Mouse (Mus musculus) liver, postnatal 0 days (tissue): ENCODE data around the gene Macf1. TPM values are rescaled to one million over a fixed set of nuclear protein-coding genes. Genes with fewer than 3 reads are reported as not detected.

Experiments used
- ATAC-seq: fragments of 200-750 bp; cut with Nextera tagmentation; 2 replicates; pipeline ENCODE4 v1.8.0; 2017; ENCODE audit warnings: mild to moderate bottlenecking, moderate library complexity
- DNase-seq: peaks from one replicate; pipeline ENCODE4 v3.0.0-alpha.2; 2016
- H3K27ac ChIP-seq: fragments of 300-500 bp; sonication (generic); 2 replicates; pipeline ENCODE4 v1.5.1; 2014; ENCODE audit warnings: antibody characterized with exemption, moderate library complexity, mild to moderate bottlenecking, low read depth
- H3K27me3 ChIP-seq: fragments of 300-500 bp; sonication (generic); 2 replicates; pipeline ENCODE4 v1.6.1; 2014; ENCODE audit warnings: low read length, control low read depth, mixed read lengths; ENCODE audit not compliant: insufficient read depth
- H3K36me3 ChIP-seq: fragments of 300-500 bp; sonication (generic); replicated peaks from 2 replicates; pipeline ENCODE4 v1.6.1; 2014; ENCODE audit warnings: mild to moderate bottlenecking, control low read depth, low read length, moderate library complexity, mixed read lengths; ENCODE audit not compliant: insufficient read depth
- H3K4me1 ChIP-seq: fragments of 300-500 bp; sonication (generic); 2 replicates; pipeline ENCODE4 v1.6.1; 2014; ENCODE audit warnings: antibody characterized with exemption, mild to moderate bottlenecking, control low read depth; ENCODE audit not compliant: insufficient read depth
- H3K4me2 ChIP-seq: fragments of 300-500 bp; sonication (generic); 2 replicates; pipeline ENCODE4 v1.6.1; 2014; ENCODE audit warnings: low read depth, mild to moderate bottlenecking, low read length, moderate library complexity, mixed read lengths
- H3K4me3 ChIP-seq: fragments of 300-500 bp; sonication (generic); 2 replicates; pipeline ENCODE4 v1.5.1; 2014; ENCODE audit warnings: low read depth, low read length
- H3K9ac ChIP-seq: fragments of 300-500 bp; sonication (generic); replicated peaks from 2 replicates; pipeline ENCODE4 v1.6.1; 2014; ENCODE audit warnings: mild to moderate bottlenecking, moderate library complexity
- H3K9me3 ChIP-seq: fragments of 300-500 bp; sonication (generic); 2 replicates; pipeline ENCODE4 v1.6.1; 2016; ENCODE audit warnings: mild to moderate bottlenecking, control low read depth, low read length, mixed read lengths
- CTCF ChIP-seq: sonication (generic); IDR thresholded peaks from 2 replicates; pipeline ENCODE4 v1.5.1; 2016; ENCODE audit warnings: antibody characterized with exemption, low read depth
- EP300 ChIP-seq: IDR thresholded peaks from 2 replicates; pipeline ENCODE4 v1.6.1; 2016; ENCODE audit warnings: antibody characterized with exemption, low read depth, mild to moderate bottlenecking
- WGBS: fragments of 180-500 bp; shearing (Covaris S2); extraction: QIAGEN DNeasy Blood & Tissue Kit; methylation state at CpG from one replicate; pipeline ENCODE4 v1.1.7; 2014; ENCODE audit not compliant: insufficient replicate concordance; 5-methylcytosine and 5-hydroxymethylcytosine counted together
- polyA plus RNA-seq: library from polyadenylated mRNA; unstranded; fragments of >200 nt; fragmentation: Nextera tagmentation; extraction: Ambion mirVana; gene quantifications from 2 replicates; pipeline ENCODE4 v1.2.1, GENCODE M21; 2015

Gene Macf1
- polyA plus RNA-seq, 1 experiment from 2014 or later = 11.3 TPM

DNA sequence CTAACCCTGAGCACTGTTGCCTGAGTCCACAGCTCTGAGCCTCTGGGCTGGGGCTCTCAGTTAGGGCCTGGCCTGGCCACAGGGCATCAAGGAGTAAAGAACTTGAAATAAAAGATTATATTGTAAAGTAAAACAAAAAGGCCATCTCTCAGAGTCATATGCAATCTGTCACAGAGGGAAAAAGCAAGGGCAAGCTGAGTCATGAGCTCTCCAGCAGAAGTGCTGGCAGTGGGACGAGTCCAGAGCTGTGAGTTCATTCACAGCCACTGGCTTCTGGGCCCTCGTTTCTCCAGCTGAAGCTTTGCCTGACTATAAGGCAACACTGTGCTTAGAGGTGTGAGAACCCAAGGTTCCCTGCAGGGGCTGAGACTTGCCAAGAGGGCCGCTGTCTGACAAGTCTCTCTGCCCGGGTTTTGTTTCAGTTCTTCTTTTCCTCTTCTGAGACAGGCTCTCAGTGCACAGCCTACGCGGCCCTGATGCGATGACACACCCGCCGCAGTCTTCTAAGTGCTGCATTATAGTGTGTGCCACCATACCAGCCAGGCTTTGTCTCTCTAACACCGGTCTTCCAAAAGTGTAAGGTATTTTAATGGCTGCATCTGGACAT, 330.8 kb downstream of the Macf1 start:
- TF ChIP-seq EP300 (no peak), CTCF (no peak)
- H3K4me3 ChIP-seq = no peak overlapping the region
- DNase-seq = no peak
- no peaks in the 10 kb centered on the region for H3K4me1 ChIP-seq
- H3K9me3 ChIP-seq = no peaks in the 10 kb centered on the region
- 65% methylated on average over 10 of the region's 10 CpGs for WGBS
- no peak overlapping the region for H3K4me2 ChIP-seq
- H3K36me3 ChIP-seq = peaks cover 71% of the 10 kb centered on the region
- no peaks in the 10 kb centered on the region for H3K27me3 ChIP-seq
- no peak overlapping the region for H3K9ac ChIP-seq
- H3K27ac ChIP-seq = no peak overlapping the region
- no peak for ATAC-seq

- H3K27me3 ChIP-seq = peaks cover 40% of the 10 kb centered on the region
- ATAC-seq (no peak), DNase-seq (no peak)
- TF ChIP-seq EP300 = no peak
- no peak for TF ChIP-seq CTCF
- WGBS = 4% methylated on average over 6 of the region's 6 CpGs
- peak overlapping the region; percentile 42 for H3K4me3 ChIP-seq
- no peak overlapping the region for H3K27ac ChIP-seq
- H3K4me2 ChIP-seq = peak overlapping the region; percentile 73
- H3K4me1 ChIP-seq = peaks cover 16% of the 10 kb centered on the region
- H3K9me3 ChIP-seq = no peaks in the 10 kb centered on the region
- peak overlapping the region; percentile 16; the same call in 1 of the 2 replicates for H3K9ac ChIP-seq
- peaks cover 2% of the 10 kb centered on the region; the same call in 1 of the 2 replicates for H3K36me3 ChIP-seq
Measured at GRCm38 (mm10) chr4:123343471-123343789, 340.7 kb downstream of the Macf1 start.

GRCm38 (mm10) chr4:123342642-123343470, 341.3 kb downstream of the Macf1 start, which contains the start of gene Bmp8a:
Gene Bmp8a, minus strand, starts transcription at chr4:123343252.
- DNase-seq = peak; percentile 75
- peak within 1 kb of the TSS; percentile 16; the same call in 1 of the 2 replicates for H3K9ac ChIP-seq
- H3K36me3 ChIP-seq = 0 out of 2 replicates have a peak, but pooled peaks cover 2% of the 10 kb centered on the region
- ATAC-seq = peak; percentile 68
- TF ChIP-seq CTCF (no peak), EP300 (no peak)
- H3K27me3 ChIP-seq = peaks cover 40% of the 10 kb centered on the region
- peak within 1 kb of the TSS; percentile 73 for H3K4me2 ChIP-seq
- no peak within 1 kb of the TSS for H3K27ac ChIP-seq
- peak within 1 kb of the TSS; percentile 42 for H3K4me3 ChIP-seq
- peaks cover 16% of the 10 kb centered on the region for H3K4me1 ChIP-seq
- H3K9me3 ChIP-seq = no peaks in the 10 kb centered on the region
- under 1% methylated on average over 57 of the region's 65 CpGs for WGBS

GRCm38 (mm10) chr4:123342091-123342641, 342.0 kb downstream of the Macf1 start:
- H3K9ac ChIP-seq = no peak overlapping the region
- ATAC-seq (peak; percentile 20; the same call in 1 of the 2 replicates), DNase-seq (peak; percentile 23)
- H3K4me3 ChIP-seq = peak overlapping the region; percentile 42
- 2% methylated on average over 35 of the region's 43 CpGs for WGBS
- peaks cover 40% of the 10 kb centered on the region for H3K27me3 ChIP-seq
- H3K4me1 ChIP-seq = peaks cover 16% of the 10 kb centered on the region
- H3K36me3 ChIP-seq = no peaks in the 10 kb centered on the region
- H3K4me2 ChIP-seq = peak overlapping the region; percentile 73
- TF ChIP-seq EP300 (no peak), CTCF (no peak)
- H3K27ac ChIP-seq = no peak overlapping the region
- H3K9me3 ChIP-seq = no peaks in the 10 kb centered on the region

DNA sequence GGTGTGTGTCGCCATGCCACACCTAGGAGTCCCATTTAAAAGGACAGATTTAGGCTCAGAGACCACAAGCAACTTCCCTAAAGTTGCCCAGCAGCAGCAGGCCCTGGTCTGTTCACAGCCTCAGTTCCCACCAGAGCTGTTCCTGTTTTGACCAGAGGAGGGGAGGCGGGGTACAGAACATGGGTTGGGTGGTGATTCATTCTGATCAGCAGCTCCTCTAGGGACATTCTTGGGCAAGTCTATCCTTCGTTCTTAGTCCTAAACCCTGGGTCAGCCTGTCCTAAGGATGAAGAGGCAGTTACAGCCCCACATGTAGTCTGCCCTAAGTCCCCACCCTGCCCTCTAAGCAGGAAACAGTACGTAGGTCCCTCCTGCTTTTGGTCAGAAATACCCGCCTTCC, 343.9 kb downstream of the Macf1 start:
- H3K36me3 ChIP-seq = no peaks in the 10 kb centered on the region
- H3K4me3 ChIP-seq = no peak overlapping the region
- DNase-seq (no peak), ATAC-seq (no peak)
- TF ChIP-seq EP300 = no peak
- 0 out of 2 replicates have a peak, but pooled peaks have one; percentile 6 for TF ChIP-seq CTCF
- no peak overlapping the region for H3K27ac ChIP-seq
- no peaks in the 10 kb centered on the region for H3K9me3 ChIP-seq
- H3K27me3 ChIP-seq = peaks cover 40% of the 10 kb centered on the region
- peaks cover 16% of the 10 kb centered on the region for H3K4me1 ChIP-seq
- no peak overlapping the region for H3K9ac ChIP-seq
- WGBS = 55% methylated on average over 5 of the region's 5 CpGs
- no peak overlapping the region for H3K4me2 ChIP-seq

- WGBS = 62% methylated on average over 4 of the region's 4 CpGs
- DNase-seq = no peak
- no peak overlapping the region for H3K9ac ChIP-seq
- H3K27ac ChIP-seq = no peak overlapping the region
- H3K9me3 ChIP-seq = no peaks in the 10 kb centered on the region
- ATAC-seq = no peak
- H3K4me1 ChIP-seq = peaks cover 8% of the 10 kb centered on the region
- no peaks in the 10 kb centered on the region for H3K36me3 ChIP-seq
- peaks cover 26% of the 10 kb centered on the region for H3K27me3 ChIP-seq
- H3K4me2 ChIP-seq = no peak overlapping the region
- TF ChIP-seq CTCF (no peak), EP300 (no peak)
- H3K4me3 ChIP-seq = no peak overlapping the region
Measured at GRCm38 (mm10) chr4:123337693-123338092, 346.5 kb downstream of the Macf1 start.
